Mouse (Mus musculus) layer of hippocampus, adult 9-10 months (tissue): ENCODE data around the gene Fam71b.

Experiments used
- DNase-seq: peaks from one replicate; pipeline ENCODE4 v3.0.0; 2022; ENCODE audit warnings: low spot score

The Fam71b gene

DNA sequence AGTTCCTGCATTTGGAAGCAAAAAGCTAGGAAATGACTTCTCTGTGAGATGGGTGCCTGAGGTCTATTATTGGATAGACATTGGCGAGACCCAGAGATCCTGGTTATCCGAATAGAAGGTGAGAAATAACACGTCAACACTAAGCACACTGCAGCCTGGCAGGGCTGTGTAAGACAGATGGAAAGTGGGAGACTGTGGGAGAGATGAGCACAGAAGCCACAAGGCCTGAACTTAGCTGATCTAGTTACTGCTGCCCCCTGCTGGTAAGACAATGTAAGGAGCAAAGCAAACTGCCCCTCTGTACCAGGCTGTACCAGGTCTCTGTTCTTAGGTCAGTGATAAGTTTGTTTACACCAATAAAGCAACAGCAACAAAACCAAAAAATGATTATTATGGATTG lies 34.8 kb downstream of the Fam71b start:
- DNase-seq, result peak; percentile 79

DNA sequence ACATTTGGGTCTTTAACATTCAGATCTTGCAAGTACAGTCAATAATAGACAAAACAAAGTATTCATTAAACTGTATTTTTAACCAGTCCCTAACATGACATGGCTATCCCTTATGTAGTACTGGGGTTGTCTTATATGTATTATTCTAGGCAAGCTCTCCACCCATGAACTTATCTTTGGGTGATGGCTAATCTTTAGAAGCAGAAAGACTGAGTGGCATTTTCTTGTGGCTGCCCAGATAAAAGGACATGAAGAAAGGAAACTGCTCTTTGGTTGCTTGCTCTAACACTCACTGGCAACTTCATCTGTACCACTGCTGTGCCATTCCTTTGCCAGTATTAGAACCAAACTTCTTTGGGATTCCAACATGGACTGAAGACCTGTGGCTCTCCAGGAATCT lies 39.0 kb downstream of the Fam71b start:
- no peak for DNase-seq

- DNase-seq, result peak; percentile 87
Measured at GRCm38 (mm10) chr11:46436760-46437458, 40.5 kb downstream of the Fam71b start, which contains the start of gene Med7. Gene Med7 (plus strand): TSS chr11:46436925.

GRCm38 (mm10) chr11:46437459-46438000 lies 41.2 kb downstream of the Fam71b start:
- DNase-seq, result no peak

- no peak for DNase-seq
Measured at GRCm38 (mm10) chr11:46439005-46439543, 42.7 kb downstream of the Fam71b start.

DNA sequence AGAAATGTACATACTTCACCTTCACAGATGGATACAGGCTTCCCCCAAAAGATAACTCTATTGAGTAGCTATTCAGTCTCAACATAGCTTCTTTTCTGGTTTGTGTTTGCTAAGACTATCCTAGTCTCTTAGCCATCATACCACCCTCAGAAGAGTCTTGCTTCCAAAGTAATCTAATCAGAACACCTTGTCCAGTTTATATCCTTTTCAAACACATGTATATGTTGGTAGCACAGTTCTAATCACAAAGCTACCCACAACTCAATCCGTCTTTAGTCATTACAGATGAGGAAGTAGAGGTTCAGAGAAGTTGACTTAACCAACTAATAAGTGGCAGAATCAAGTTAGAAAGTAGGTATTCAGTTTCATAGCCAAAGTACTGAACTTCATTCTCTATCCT lies 45.4 kb downstream of the Fam71b start:
- no peak for DNase-seq

GRCm38 (mm10) chr11:46443152-46443551 lies 46.8 kb downstream of the Fam71b start:
- DNase-seq, result no peak

DNA sequence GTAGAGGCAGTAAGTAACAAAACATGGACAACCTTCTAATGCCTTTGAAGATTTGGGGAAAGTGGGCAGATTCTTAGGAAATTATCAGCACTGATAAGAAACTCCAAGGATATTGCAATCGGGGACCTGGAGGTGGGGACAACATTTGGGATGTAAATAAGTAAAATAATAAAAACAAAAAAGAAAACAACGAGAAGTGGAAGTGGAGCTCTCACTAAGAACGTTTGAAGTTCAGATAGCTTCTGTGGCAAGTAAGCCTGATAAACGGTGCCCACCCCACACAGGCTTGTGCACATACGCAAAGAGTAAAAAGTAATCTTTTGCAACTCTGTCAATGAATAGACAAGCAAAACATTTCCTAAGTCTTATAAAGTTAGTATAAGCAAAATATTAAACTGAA lies 47.6 kb downstream of the Fam71b start:
- no peak for DNase-seq

DNA sequence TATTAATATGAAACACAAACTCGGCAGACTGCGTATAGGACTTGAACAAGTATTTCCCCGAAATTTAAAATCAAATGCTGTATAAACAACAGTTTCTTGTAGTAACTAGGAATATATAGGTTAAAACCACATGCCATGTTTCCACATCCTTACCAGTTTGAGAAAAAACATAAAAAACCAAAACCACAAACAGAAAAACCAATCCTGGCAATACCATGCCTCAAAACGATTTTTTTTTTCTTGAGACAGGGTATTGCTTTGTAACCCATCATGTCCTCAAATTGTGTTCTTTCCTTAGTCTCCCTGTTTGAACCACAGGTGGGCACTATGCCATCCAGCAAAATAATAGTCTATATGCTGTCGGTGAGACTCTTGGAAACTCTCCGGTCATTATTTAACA lies 49.8 kb downstream of the Fam71b start:
- DNase-seq, result no peak

DNA sequence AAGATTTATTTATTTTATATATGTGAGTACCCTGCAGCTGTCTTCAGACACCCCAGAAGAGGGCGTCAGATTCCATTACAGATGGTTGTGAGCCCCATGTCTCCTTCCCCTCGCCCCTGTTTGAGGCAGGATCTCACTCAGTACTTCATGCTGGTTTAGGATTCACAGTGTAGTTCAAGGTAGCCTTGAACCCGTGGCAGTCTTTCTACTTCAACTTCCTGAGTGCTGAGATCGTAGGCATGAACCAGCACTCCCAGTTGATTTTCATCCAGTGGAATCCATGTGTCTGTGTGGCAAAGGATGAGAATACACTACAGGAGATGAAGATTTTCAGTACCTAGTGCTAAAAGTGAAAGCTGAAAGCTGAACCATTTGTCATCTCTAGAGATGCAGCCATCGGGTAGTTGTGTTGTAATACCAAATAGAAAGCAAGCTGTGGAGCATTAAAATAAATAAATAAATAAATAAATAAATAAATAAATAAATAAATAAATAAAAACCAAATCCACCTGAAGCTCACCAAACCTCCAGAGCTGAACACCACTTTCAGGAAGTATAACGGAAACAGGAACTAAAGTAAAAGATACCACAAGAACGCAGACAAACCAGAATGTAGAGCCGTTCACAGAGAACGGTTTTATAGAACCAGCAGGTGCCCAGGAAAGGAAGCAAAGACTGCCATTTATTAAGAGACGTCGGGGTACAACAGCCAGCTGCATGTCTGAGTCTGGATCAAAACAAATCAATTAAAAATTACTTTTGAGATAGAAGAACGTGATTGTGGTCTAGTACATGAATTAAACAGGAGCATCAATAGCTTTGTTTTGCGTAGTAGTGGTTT lies 51.5 kb downstream of the Fam71b start:
- DNase-seq, result no peak

- DNase-seq, result no peak
Measured at GRCm38 (mm10) chr11:46449461-46450080, 53.2 kb downstream of the Fam71b start.

GRCm38 (mm10) chr11:46454453-46455045 lies 58.2 kb downstream of the Fam71b start, which contains the start of gene Havcr2:
Gene Havcr2 (plus strand): TSS chr11:46454935.
- DNase-seq, result no peak
